Mouse (Mus musculus): ENCODE measurements around the gene Btbd9. TPM values are rescaled to one million over a fixed set of nuclear protein-coding genes. Genes with fewer than 3 reads are reported as not detected.

Gene Btbd9
- total RNA-seq, 2 experiments from 2014 or later: 40.6 to 40.9 TPM

- no peak for DNase-seq
Measured at GRCm38 (mm10) chr17:30598300-30598699, 22.0 kb upstream of the Btbd9 start.

GRCm38 (mm10) chr17:30597786-30598185 is 21.5 kb upstream of the Btbd9 start:
- DNase-seq: no peak

- no peak for DNase-seq
Measured at GRCm38 (mm10) chr17:30594846-30595245, 18.6 kb upstream of the Btbd9 start.

GRCm38 (mm10) chr17:30594407-30594806 is 18.1 kb upstream of the Btbd9 start:
- no peak for DNase-seq

GRCm38 (mm10) chr17:30590417-30591198 is 14.3 kb upstream of the Btbd9 start:
- DNase-seq: peak; percentile 72

- DNase-seq: no peak
Measured at GRCm38 (mm10) chr17:30583258-30584001, 7.1 kb upstream of the Btbd9 start.

DNA sequence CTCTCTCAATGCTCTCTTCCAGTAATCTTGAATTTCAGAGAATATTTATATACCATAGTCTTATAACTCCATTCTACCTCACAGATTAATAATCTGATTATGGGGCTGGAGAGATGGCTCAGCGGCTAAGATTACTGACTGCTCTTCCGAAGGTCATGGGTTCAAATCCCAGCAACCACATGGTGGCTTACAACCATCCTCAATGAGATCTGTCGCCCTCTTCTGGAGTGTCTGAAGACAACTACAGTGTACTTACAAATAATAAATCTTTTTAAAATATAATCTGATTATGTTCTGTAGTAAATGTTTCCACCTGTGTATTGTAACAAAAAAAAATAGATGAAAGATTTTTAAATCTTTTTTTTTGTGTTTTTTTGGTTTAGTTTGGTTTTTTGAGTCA is 6.0 kb upstream of the Btbd9 start:
- no peak for DNase-seq

DNA sequence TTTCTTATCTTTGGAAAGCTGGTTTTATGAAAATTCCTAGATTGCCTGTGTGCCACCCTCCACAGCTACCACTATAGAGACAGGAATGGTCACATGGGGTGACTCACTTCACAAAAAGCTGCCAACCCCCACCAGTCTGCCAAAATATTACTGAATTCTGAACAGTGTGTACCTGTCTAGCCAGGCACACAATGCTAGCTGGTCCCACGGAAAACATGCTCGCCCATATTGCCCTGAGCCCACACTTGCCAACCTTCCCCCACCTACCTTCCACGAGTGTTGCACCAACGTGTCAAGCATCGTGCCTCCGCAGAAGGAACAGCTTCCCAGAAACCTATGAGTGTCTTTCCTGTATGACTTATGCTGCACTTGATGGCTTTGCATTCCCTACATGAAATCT is 4.9 kb upstream of the Btbd9 start:
- DNase-seq: no peak

- no peak for DNase-seq
Measured at GRCm38 (mm10) chr17:30580781-30581180, 4.5 kb upstream of the Btbd9 start.

DNA sequence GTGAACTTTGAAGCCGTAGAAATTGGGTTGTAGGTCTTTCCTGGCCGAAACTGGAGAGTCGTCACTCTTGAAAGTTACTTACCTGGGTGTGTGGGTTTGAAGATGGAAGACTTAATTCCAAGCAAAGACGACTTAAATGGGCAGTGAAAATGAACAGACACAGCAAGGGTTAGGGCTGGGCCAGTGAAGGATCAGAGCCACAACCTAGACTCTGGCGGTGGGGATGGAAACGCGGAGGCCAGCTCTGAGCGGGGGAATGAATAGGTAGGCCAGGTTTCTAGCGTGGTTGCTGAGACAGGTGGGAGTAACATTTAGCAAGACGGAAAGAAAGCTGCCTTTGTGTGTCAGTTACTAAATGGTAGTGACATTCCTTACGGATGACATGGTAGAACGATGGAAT is 658 bp upstream of the Btbd9 start:
- DNase-seq: no peak

GRCm38 (mm10) chr17:30575121-30575904 is 975 bp downstream of the Btbd9 start:
- no peak for DNase-seq

DNA sequence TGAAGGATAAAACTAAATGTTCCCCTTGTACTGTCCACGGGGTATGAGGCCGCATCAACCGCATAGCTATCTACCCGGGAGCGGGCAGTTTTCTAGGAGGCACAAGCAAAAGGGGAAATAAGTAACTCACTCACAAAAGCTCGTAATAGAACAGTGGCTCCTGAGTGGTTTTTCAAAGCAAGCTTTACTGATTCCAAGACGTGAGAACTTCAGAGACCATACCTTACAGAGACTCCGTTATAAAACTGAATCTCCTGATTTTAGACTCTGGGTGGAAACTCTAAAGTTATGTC is 1.6 kb downstream of the Btbd9 start:
- DNase-seq: no peak

DNA sequence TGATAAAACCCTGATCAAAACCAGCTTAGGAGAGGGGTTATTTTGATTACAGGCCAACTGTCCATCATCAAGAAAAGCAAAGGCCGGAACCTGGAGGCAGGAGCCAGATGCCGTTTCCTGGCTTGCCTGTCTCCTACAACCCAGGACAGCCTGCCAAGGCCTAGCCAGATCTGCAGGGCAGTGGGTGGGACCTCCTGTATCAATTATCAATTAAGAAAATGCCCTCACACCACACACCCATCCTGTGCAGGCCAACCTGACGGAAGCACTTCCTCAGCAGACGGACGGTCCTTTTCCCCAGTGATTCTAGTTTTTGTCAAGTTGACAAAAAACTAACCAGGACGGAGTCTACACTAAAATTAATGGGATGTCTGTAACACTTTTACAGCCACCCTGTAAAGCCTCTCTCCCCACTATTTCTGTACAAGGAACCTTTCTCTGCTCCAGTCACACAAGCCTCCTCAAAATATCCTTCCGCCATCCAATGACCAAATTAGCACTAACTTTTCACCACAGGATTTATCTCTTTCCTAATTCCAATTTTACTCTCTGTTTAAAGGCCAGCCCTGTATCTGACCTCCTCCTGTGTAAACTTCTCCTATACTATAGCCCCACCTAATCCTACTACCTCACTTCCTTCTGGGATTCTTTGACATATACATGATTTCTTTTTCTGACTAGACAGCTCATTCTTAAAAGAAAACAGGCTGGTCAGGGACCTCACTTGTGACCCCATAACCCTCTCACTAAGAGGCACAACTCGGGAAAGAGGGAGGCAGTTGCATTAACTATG is 2.1 kb downstream of the Btbd9 start:
- DNase-seq: peak; percentile 47

DNA sequence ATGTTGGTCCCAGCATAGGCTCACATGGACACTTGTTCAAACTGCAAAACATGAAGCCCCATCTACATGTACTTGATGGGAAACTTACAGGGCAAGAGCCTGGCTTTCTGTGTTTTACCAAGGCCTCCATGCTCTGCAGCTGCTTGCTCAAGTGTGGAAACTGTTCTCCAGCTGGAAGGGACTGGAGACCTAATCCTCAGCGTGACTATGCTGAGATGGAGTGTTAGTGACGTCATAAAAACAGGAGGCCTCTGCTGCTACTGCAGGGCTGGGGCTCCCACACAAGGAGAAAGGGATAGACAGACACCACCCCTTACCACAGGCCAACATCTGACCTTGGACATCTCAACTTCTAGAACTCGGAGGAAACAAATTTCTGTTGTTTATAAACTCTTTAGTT is 5.3 kb downstream of the Btbd9 start:
- DNase-seq: no peak

GRCm38 (mm10) chr17:30570173-30570572 is 6.1 kb downstream of the Btbd9 start:
- no peak for DNase-seq

DNA sequence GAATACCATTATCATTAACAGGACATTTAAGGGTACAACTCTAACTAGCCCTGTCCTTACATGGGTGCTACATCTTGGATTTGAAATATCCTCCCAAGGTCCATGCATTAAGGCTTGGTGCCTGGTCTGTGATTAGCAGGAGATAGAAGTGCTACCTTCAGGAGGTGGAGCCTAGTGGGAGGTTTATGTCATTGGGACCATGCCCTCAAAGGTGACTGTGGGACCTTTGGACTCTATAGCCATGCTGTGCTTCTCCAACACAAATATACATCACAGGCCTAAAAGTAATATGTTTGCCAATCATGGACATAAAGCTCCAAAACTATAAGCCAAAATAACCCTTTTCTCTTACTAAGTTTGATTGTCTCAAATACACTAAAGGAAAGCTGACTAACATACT is 7.8 kb downstream of the Btbd9 start:
- DNase-seq: no peak

GRCm38 (mm10) chr17:30564971-30565370 is 11.3 kb downstream of the Btbd9 start:
- DNase-seq: no peak

GRCm38 (mm10) chr17:30564407-30564806 is 11.9 kb downstream of the Btbd9 start:
- DNase-seq: no peak

GRCm38 (mm10) chr17:30563484-30564075 is 12.7 kb downstream of the Btbd9 start:
- DNase-seq: no peak

DNA sequence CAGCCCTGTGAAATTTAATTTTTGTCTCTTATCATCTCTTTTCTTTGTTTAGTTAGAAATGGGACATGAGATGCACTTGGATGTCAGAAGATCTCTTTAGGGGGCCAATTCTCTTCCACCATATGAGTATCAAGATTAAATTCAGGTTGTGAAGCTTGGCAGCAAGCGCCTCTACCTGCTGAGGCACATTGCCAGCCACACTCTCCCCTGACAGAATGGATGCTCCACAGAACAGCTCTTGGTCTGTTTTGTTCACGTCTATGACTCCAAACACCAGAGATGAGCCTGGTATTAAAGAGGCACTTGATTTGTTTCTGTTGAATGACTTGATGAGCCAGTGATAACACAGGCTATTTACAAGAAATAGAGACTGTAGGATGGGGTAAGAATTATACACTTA is 13.5 kb downstream of the Btbd9 start:
- DNase-seq: no peak

DNA sequence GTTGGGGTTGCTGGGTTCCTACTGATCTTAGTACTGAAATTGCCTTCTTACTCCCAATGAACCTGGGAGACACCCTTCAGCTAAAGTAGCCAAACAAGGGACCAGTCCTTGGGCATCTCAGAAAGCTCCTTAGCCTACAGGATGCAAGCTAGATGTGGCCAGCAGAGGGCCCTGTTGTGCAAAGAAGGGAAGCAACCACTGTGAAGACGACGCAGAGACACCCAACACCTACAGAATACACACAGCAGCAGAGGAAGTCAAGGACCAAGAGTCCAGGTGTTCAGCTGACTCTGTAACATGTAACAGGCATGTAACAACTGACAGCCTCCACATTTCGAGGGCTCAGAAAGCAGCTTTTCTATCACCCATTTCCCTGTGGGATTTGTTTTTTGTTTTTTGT is 16.8 kb downstream of the Btbd9 start:
- peak; percentile 75 for DNase-seq

DNA sequence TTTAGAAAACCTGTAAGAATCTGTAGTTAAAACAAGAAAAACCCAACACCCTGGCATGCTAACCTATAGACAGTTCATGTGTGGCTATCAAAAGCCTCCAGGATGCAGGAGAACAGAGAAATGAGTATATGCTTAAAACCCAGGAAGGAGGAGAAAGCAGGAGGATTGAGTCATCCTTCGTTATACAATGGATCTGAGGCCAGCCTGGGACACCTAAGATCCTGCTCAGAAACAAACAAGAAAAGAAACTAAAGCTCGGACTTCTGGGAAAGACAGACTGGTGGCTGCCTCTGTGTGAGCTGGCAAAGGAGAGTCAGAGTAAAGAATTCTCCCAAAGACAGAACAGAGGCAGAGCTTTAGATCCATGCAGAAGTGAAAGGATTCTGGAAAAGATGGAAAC is 17.7 kb downstream of the Btbd9 start:
- DNase-seq: no peak
